Mouse (Mus musculus) myocyte (in vitro differentiated cells): ENCODE measurements around the gene 1700025G04Rik. TPM values are rescaled to one million over a fixed set of nuclear protein-coding genes. Genes with fewer than 3 reads are reported as not detected.

ENCODE experiments used
- H3K27me3 ChIP-seq: one replicate; pipeline ENCODE4 v1.6.1; 2011; ENCODE audit not compliant: control insufficient read depth, insufficient read depth, insufficient read length
- H3K36me3 ChIP-seq: one replicate; pipeline ENCODE4 v1.6.1; 2011; ENCODE audit not compliant: control insufficient read depth, insufficient read depth
- H3K4me2 ChIP-seq: one replicate; pipeline ENCODE4 v1.6.1; 2011; ENCODE audit warnings: low read depth, control low read depth
- H3K4me3 ChIP-seq: one replicate; pipeline ENCODE4 v1.5.1; 2011; ENCODE audit warnings: mild to moderate bottlenecking, control low read depth, moderate library complexity
- H3K79me2 ChIP-seq: one replicate; pipeline ENCODE4 v1.6.1; 2011; ENCODE audit not compliant: control insufficient read depth, insufficient read depth
- H3ac ChIP-seq: one replicate; pipeline ENCODE4 v1.6.1; 2011; ENCODE audit not compliant: control insufficient read depth, insufficient read length
- CEBPB ChIP-seq: IDR thresholded peaks from 2 replicates; pipeline ENCODE4 v1.6.1; 2011; ENCODE audit warnings: mild to moderate bottlenecking, moderate library complexity; ENCODE audit not compliant: poor library complexity, insufficient read depth, severe bottlenecking
- E2F4 ChIP-seq: IDR thresholded peaks from one replicate; pipeline ENCODE4 v1.6.1; 2011; ENCODE audit warnings: mild to moderate bottlenecking, control low read depth, moderate library complexity; ENCODE audit not compliant: insufficient read depth
- MAX ChIP-seq: IDR thresholded peaks from one replicate; pipeline ENCODE4 v1.6.1; 2011; ENCODE audit warnings: low read depth, mild to moderate bottlenecking, control low read depth
- MYOD1 ChIP-seq, 3 experiments: IDR thresholded peaks; one replicate each; pipeline ENCODE4 v1.6.1; 2011; ENCODE audit warnings: control low read depth in 2 of 3, low read depth in 2 of 3, mild to moderate bottlenecking in 2 of 3, moderate library complexity in 1 of 3; ENCODE audit not compliant: insufficient read length in 2 of 3, control insufficient read depth in 1 of 3
- MYOG ChIP-seq, 3 experiments: IDR thresholded peaks; one replicate each; pipeline ENCODE4 v1.6.1; 2011; ENCODE audit warnings: control low read depth in 2 of 3, low read depth in 2 of 3, mild to moderate bottlenecking in 2 of 3; ENCODE audit not compliant: insufficient read length in 2 of 3, control insufficient read depth in 1 of 3, insufficient read depth in 1 of 3
- POLR2A ChIP-seq: IDR thresholded peaks from one replicate; pipeline ENCODE4 v1.6.1; 2011; ENCODE audit warnings: low read depth, mild to moderate bottlenecking, control low read depth, moderate library complexity; ENCODE audit not compliant: insufficient read length
- POLR2AphosphoS2 ChIP-seq: IDR thresholded peaks from one replicate; pipeline ENCODE4 v1.6.1; 2011; ENCODE audit warnings: low read depth, control low read depth; ENCODE audit not compliant: insufficient read length
- REST ChIP-seq: IDR thresholded peaks from one replicate; pipeline ENCODE4 v1.6.1; 2011; ENCODE audit warnings: mild to moderate bottlenecking, control low read depth, moderate library complexity; ENCODE audit not compliant: insufficient read depth, insufficient read length
- SRF ChIP-seq: IDR thresholded peaks from one replicate; pipeline ENCODE4 v1.6.1; 2011; ENCODE audit warnings: low read depth; ENCODE audit not compliant: control insufficient read depth, insufficient read length
- TCF12 ChIP-seq: IDR thresholded peaks from one replicate; pipeline ENCODE4 v1.6.1; 2011; ENCODE audit warnings: mild to moderate bottlenecking, control low read depth; ENCODE audit not compliant: poor library complexity, insufficient read depth, severe bottlenecking
- TCF3 ChIP-seq: IDR thresholded peaks from one replicate; pipeline ENCODE4 v1.6.1; 2011; ENCODE audit warnings: low read depth, control low read depth; ENCODE audit not compliant: insufficient read length
- USF1 ChIP-seq: IDR thresholded peaks from one replicate; pipeline ENCODE4 v1.6.1; 2011; ENCODE audit warnings: low read depth, mild to moderate bottlenecking, control low read depth, moderate library complexity
- polyA plus RNA-seq: library from polyadenylated mRNA; unstranded; fragments of >200 nt; fragmentation: generic; extraction: Trizol; gene quantifications from one replicate; pipeline ENCODE4 v1.2.1, GENCODE M21; 2012; ENCODE audit warnings: missing spikeins

1700025G04Rik gene
- polyA plus RNA-seq, 1 experiment: 3.3 TPM

DNA sequence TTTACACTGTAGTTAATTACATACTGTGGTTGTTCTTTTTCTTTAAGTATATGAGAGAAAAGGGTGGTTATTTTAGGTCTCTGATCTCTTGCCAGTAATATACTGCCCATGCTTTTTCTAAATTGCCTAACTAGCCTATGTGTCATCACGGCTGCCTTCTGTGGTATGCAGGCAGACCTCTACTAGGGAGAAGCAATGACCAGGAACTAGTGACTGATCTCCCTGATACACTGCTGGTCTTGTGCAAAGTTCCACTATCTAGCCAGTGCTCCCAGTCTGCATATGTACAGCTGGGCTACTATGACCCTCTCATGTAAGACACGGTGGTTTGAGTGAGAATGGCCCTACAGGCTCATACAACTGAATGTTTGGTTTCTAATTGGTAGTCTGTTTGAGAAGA, 16.2 kb upstream of the 1700025G04Rik start:
- no peaks in the 10 kb centered on the region for H3K79me2 ChIP-seq
- no peak overlapping the region for H3K4me2 ChIP-seq
- H3ac ChIP-seq: no peak overlapping the region
- H3K36me3 ChIP-seq: no peaks in the 10 kb centered on the region
- peaks cover 7% of the 10 kb centered on the region for H3K27me3 ChIP-seq
- no peak overlapping the region for H3K4me3 ChIP-seq
- no peak for TF ChIP-seq USF1
- no peak for TF ChIP-seq MYOD1 (IDR thresholded peaks at IDR 0.05; ENCODE audit: control insufficient read depth in 1 of 3, insufficient read length in 2 of 3, low read depth in 2 of 3)
- no peak for TF ChIP-seq E2F4

DNA sequence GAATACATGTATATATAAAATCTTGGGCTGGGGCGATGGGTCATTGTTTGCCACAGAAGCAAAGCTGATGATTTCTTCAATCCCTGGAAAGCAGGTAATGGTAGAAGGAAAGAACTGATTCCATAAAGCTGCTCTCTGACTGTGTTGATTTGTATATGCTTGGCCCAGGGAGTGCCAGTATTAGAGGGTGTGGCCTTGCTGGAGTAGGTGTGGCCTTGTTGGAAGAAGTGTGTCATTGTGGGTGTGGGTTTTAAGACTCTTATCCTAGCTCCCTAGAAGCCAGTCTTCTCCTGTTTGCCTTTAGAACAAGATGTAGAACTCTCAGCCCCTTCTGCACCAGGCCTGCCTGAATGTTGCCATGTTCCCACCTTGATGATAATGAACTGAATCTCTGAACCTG, 15.3 kb upstream of the 1700025G04Rik start:
- Histone ChIP-seq H3K4me2 (no peak overlapping the region), H3K27me3 (peaks cover 7% of the 10 kb centered on the region), H3K79me2 (no peaks in the 10 kb centered on the region), H3K36me3 (no peaks in the 10 kb centered on the region), H3ac (no peak overlapping the region), H3K4me3 (no peak overlapping the region)
- TF ChIP-seq POLR2AphosphoS2 (no peak), MYOD1 (IDR thresholded peaks at IDR 0.05; ENCODE audit: control insufficient read depth in 1 of 3, insufficient read length in 2 of 3, low read depth in 2 of 3) (no peak), CEBPB (no peak), MAX (no peak), POLR2A (no peak), MYOG (IDR thresholded peaks at IDR 0.05; ENCODE audit: control insufficient read depth in 1 of 3, insufficient read depth in 1 of 3, insufficient read length in 2 of 3, low read depth in 2 of 3) (no peak), USF1 (no peak), E2F4 (no peak), TCF3 (no peak), SRF (no peak), REST (no peak), TCF12 (no peak)

DNA sequence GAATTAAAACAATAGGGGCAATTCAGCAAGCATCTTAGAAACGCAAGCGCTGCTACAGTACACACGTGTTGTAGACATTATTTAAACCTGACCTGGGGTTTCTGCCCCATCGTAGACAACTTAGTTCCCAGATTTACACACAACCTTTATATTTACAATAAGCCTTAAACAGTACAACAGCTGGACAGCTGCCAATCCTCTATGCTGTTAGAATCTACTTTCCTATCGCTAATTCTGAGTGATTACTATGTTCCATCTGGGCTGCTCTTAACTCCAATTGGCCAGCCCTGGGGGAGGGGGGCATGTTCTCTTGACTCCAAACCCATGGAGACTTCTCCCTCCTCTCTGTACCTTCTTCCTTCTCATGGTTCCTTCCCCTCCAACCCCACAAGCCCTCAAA, 11.8 kb upstream of the 1700025G04Rik start:
- no peak for TF ChIP-seq MYOG (IDR thresholded peaks at IDR 0.05; ENCODE audit: control insufficient read depth in 1 of 3, insufficient read depth in 1 of 3, insufficient read length in 2 of 3, low read depth in 2 of 3)
- no peak for TF ChIP-seq SRF
- TF ChIP-seq E2F4: no peak
- no peak for TF ChIP-seq TCF12
- no peak for TF ChIP-seq USF1
- TF ChIP-seq POLR2A: no peak
- no peak for TF ChIP-seq CEBPB
- TF ChIP-seq POLR2AphosphoS2: no peak
- TF ChIP-seq REST: no peak
- no peak for TF ChIP-seq MAX
- no peak for TF ChIP-seq TCF3
- TF ChIP-seq MYOD1 (IDR thresholded peaks at IDR 0.05; ENCODE audit: control insufficient read depth in 1 of 3, insufficient read length in 2 of 3, low read depth in 2 of 3): no peak
- H3K36me3 ChIP-seq: no peaks in the 10 kb centered on the region
- no peak overlapping the region for H3K4me3 ChIP-seq
- H3ac ChIP-seq: no peak overlapping the region
- H3K4me2 ChIP-seq: no peak overlapping the region
- peaks cover 14% of the 10 kb centered on the region for H3K27me3 ChIP-seq
- no peaks in the 10 kb centered on the region for H3K79me2 ChIP-seq

DNA sequence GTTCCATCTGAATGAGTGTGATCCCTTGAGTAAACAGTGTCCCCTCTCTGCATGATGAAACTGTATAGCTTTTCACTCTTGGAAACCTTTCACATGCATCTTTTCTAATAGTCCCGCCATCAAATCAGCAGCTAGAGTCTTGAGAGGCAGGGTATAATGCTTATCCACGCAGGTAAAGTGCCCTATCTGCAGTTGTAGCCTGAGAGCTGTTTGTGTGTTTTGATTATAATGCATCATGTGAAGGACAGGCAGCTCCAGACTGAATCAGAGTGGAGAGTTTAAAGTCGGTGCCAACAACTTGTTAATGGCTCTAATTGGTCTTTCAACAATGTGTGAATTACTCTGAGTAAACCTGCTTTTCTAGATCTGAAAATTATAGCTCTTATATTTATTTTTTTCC, 6.1 kb upstream of the 1700025G04Rik start:
- TF ChIP-seq MAX (no peak), MYOD1 (IDR thresholded peaks at IDR 0.05; ENCODE audit: control insufficient read depth in 1 of 3, insufficient read length in 2 of 3, low read depth in 2 of 3) (no peak), POLR2A (no peak), TCF12 (no peak), REST (no peak), TCF3 (no peak), E2F4 (no peak), CEBPB (no peak)
- Histone ChIP-seq H3K4me3 (no peak overlapping the region), H3K27me3 (peaks cover 16% of the 10 kb centered on the region), H3K36me3 (no peaks in the 10 kb centered on the region), H3K79me2 (no peaks in the 10 kb centered on the region), H3ac (no peak overlapping the region), H3K4me2 (no peak overlapping the region)

DNA sequence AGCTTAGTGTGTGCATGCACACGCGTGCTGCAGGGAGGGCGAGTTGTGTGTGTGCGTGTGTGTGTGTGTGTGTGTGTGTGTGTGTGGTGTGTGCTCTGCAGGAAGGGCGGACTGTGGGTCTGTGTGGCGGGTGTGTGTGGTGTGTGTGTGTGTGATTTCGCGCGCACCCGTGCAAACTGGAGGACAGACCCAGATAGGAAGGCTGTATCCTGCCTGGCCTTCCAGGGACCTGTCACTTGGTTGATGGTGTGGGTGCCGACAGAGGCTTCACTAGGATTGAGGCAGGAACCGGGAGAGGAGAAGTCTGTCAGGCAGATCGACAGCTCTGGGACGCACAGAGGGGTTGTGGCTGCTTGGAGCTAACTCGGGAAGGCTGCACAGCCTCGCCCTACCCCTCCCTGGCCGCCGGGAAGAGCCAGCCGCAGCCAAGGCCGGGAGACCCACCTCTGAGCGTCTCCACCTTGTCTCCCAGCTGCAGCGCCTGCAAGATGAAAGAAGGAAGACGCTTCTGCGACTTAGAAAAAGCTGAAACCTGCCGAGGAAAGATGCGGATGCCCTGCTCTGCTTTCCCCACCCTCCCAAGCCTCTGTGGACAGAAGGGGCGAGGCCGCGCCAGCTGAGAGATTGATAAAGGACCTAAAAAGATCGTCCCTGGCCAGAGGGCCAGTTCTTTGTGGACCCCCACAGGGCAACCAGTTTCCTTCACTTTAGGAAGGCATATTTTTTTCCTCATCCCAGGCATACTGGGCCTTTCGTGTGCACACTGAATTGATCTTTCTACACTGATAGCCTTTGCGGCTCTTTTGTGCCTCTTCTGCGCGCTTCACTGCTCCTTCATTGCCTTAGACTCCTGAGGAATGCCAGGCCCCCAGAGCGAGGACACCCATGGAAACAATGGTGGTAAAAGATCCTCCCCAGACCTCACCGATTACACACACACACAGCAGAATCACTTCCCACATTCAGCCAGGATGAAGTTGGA, 930 bp upstream of the 1700025G04Rik start:
- peak overlapping the region; percentile 86 for H3ac ChIP-seq
- H3K4me3 ChIP-seq: peak overlapping the region; percentile 37
- H3K4me2 ChIP-seq: peak overlapping the region; percentile 98
- H3K27me3 ChIP-seq: peaks cover 5% of the 10 kb centered on the region
- H3K79me2 ChIP-seq: peaks cover 4% of the 10 kb centered on the region
- TF ChIP-seq POLR2A (no peak), E2F4 (no peak), MYOG (IDR thresholded peaks at IDR 0.05; ENCODE audit: control insufficient read depth in 1 of 3, insufficient read depth in 1 of 3, insufficient read length in 2 of 3, low read depth in 2 of 3) (peak in 1 of 3 experiments; percentile 20), MYOD1 (IDR thresholded peaks at IDR 0.05; ENCODE audit: control insufficient read depth in 1 of 3, insufficient read length in 2 of 3, low read depth in 2 of 3) (peak in 2 of 3 experiments; percentile 9 to 16)
- H3K36me3 ChIP-seq: no peaks in the 10 kb centered on the region
